Mouse (Mus musculus): Measurements from ENCODE around the gene Spaar. TPM values are rescaled to one million over a fixed set of nuclear protein-coding genes. Genes with fewer than 3 reads are reported as not detected.

The Spaar gene
- polyA plus RNA-seq, 1 experiment = 0.51 TPM

DNA sequence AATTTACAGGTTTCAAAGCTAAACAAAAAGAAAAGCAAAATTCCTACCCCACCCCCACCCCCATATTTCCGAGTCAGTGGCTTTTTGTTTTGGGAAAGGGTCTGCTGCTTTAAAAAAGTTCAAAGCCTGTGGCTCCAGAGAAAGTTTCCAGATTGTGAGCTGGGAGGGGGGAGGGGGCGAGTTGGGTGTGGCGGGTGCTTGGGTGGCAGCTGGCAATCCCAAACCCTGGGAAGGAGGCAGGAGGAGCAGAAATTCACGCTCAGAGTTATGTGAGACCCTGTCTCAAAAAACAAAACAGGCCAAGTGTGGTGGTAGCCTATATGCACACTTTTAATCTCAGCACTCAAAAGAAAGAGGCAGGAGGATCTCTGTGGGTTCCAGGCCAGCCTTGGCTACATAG is 12.8 kb downstream of the Spaar start:
- Histone ChIP-seq H3K27ac (ENCODE audit: insufficient read depth, low read length) (no peak overlapping the region), H3K27me3 (ENCODE audit: control insufficient read depth, insufficient read depth, low read length, poor library complexity, severe bottlenecking) (no peaks in the 10 kb centered on the region), H3K9me3 (replicated peaks; ENCODE audit: control insufficient read depth, insufficient read depth, low read length, poor library complexity, severe bottlenecking) (no peaks in the 10 kb centered on the region), H3K4me3 (ENCODE audit: low read depth, low read length) (no peak overlapping the region), H3K4me1 (ENCODE audit: control insufficient read depth, insufficient read depth, low read length) (peaks cover 2% of the 10 kb centered on the region), H3K36me3 (ENCODE audit: control insufficient read depth, insufficient read depth, low read length, poor library complexity, severe bottlenecking) (no peaks in the 10 kb centered on the region), H3K9ac (ENCODE audit: low read depth, poor library complexity, severe bottlenecking) (no peak overlapping the region)
- TF ChIP-seq CTCF (IDR thresholded peaks at IDR 0.05; ENCODE audit: low read depth, low read length) (no peak), EP300 (IDR thresholded peaks at IDR 0.05; ENCODE audit: insufficient read depth, low read depth, low read length) (no peak)

GRCm38 (mm10) chr4:43743099-43743498 is 13.3 kb downstream of the Spaar start:
- no peaks in the 10 kb centered on the region for H3K36me3 ChIP-seq (ENCODE audit: control insufficient read depth, insufficient read depth, low read length, poor library complexity, severe bottlenecking)
- no peaks in the 10 kb centered on the region for H3K27me3 ChIP-seq (ENCODE audit: control insufficient read depth, insufficient read depth, low read length, poor library complexity, severe bottlenecking)
- H3K27ac ChIP-seq (ENCODE audit: insufficient read depth, low read length) = no peak overlapping the region
- H3K9ac ChIP-seq (ENCODE audit: low read depth, poor library complexity, severe bottlenecking) = no peak overlapping the region
- no peaks in the 10 kb centered on the region for H3K9me3 ChIP-seq (replicated peaks; ENCODE audit: control insufficient read depth, insufficient read depth, low read length, poor library complexity, severe bottlenecking)
- peaks cover 2% of the 10 kb centered on the region for H3K4me1 ChIP-seq (ENCODE audit: control insufficient read depth, insufficient read depth, low read length)
- TF ChIP-seq CTCF (IDR thresholded peaks at IDR 0.05; ENCODE audit: low read depth, low read length) (no peak), EP300 (IDR thresholded peaks at IDR 0.05; ENCODE audit: insufficient read depth, low read depth, low read length) (no peak), POLR2A (IDR thresholded peaks at IDR 0.05; ENCODE audit: insufficient read depth, low read length) (no peak)
- no peak overlapping the region for H3K4me3 ChIP-seq (ENCODE audit: low read depth, low read length)

- peaks cover 2% of the 10 kb centered on the region for H3K4me1 ChIP-seq (ENCODE audit: control insufficient read depth, insufficient read depth, low read length)
- H3K27ac ChIP-seq (ENCODE audit: insufficient read depth, low read length) = no peak overlapping the region
- TF ChIP-seq EP300 (IDR thresholded peaks at IDR 0.05; ENCODE audit: insufficient read depth, low read depth, low read length) (no peak), POLR2A (IDR thresholded peaks at IDR 0.05; ENCODE audit: insufficient read depth, low read length) (no peak), CTCF (IDR thresholded peaks at IDR 0.05; ENCODE audit: low read depth, low read length) (no peak)
- no peaks in the 10 kb centered on the region for H3K9me3 ChIP-seq (replicated peaks; ENCODE audit: control insufficient read depth, insufficient read depth, low read length, poor library complexity, severe bottlenecking)
- no peaks in the 10 kb centered on the region for H3K36me3 ChIP-seq (ENCODE audit: control insufficient read depth, insufficient read depth, low read length, poor library complexity, severe bottlenecking)
- H3K9ac ChIP-seq (ENCODE audit: low read depth, poor library complexity, severe bottlenecking) = no peak overlapping the region
- H3K4me3 ChIP-seq (ENCODE audit: low read depth, low read length) = no peak overlapping the region
- H3K27me3 ChIP-seq (ENCODE audit: control insufficient read depth, insufficient read depth, low read length, poor library complexity, severe bottlenecking) = no peaks in the 10 kb centered on the region
Measured at GRCm38 (mm10) chr4:43745187-43745586, 15.4 kb downstream of the Spaar start.

DNA sequence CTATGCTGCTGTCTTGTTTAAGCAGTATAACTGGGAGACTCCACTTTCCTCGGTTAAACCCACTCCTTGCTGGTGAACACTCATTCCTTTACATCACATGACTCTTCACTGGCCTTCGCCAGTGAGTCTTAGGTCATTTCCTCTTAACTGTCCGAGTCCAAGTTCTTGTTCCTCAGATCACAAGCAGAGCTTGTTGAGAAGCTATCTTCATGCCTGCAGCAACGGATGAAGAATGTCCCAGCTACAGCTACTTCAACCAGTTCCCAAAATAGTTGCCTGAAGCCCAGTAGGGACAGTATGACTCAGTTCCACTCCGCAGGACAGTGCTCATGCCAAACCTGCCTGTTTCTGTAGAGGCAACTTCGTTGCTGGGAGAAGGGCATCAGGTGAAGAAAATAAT is 27.4 kb downstream of the Spaar start:
- Histone ChIP-seq H3K36me3 (ENCODE audit: control insufficient read depth, insufficient read depth, low read length, poor library complexity, severe bottlenecking) (no peaks in the 10 kb centered on the region), H3K27me3 (ENCODE audit: control insufficient read depth, insufficient read depth, low read length, poor library complexity, severe bottlenecking) (no peaks in the 10 kb centered on the region), H3K4me3 (ENCODE audit: low read depth, low read length) (no peak overlapping the region), H3K27ac (ENCODE audit: insufficient read depth, low read length) (no peak overlapping the region), H3K9ac (ENCODE audit: low read depth, poor library complexity, severe bottlenecking) (no peak overlapping the region), H3K9me3 (replicated peaks; ENCODE audit: control insufficient read depth, insufficient read depth, low read length, poor library complexity, severe bottlenecking) (no peaks in the 10 kb centered on the region), H3K4me1 (ENCODE audit: control insufficient read depth, insufficient read depth, low read length) (no peaks in the 10 kb centered on the region)
- no peak for TF ChIP-seq CTCF (IDR thresholded peaks at IDR 0.05; ENCODE audit: low read depth, low read length)
- TF ChIP-seq POLR2A (IDR thresholded peaks at IDR 0.05; ENCODE audit: insufficient read depth, low read length) = no peak
- no peak for TF ChIP-seq EP300 (IDR thresholded peaks at IDR 0.05; ENCODE audit: insufficient read depth, low read depth, low read length)

DNA sequence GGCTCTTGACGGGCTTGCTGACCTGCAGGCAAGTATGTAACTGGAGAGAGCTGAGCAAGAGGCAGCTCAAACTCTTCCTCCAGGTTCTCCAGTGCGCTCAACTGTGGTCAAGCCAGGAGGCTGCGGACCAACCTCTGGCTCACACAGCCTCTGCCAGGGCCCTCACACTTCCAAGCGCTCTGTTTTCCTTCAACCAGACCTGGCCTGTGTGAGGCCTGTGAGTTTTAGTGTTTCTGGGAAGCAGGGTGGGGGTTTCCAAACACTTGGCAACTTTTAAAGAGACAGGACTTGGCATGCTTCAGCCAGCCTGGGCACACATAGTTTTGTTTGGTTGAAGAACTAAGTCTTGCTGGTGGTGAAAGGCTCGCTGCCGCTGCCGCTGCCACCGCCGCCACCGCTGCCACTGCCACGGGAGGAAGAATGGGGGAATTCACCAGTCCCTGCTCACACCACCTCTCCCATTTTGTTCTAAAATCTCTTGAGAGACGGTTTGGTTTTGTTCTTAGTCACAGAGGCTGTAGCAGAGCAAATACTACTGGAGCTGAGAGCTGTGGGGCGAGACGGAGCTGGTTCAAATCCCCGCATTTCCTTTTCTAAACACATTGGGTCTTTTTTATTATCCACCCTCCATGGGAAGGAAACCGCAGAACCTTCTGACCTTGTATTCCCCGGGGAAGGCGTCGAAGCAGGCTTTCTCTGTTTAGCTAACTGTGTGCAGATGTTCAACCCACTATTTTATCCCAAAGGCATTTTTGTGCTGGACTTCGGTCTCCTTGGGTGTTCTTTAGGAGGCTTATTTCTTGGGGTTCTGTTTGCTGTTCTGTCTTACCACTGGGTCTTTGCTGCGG is 30.0 kb downstream of the Spaar start:
- Histone ChIP-seq H3K4me3 (ENCODE audit: low read depth, low read length) (no peak overlapping the region), H3K27ac (ENCODE audit: insufficient read depth, low read length) (no peak overlapping the region)
- no peak for TF ChIP-seq EP300 (IDR thresholded peaks at IDR 0.05; ENCODE audit: insufficient read depth, low read depth, low read length)
- TF ChIP-seq CTCF (IDR thresholded peaks at IDR 0.05; ENCODE audit: low read depth, low read length) = no peak
- TF ChIP-seq POLR2A (IDR thresholded peaks at IDR 0.05; ENCODE audit: insufficient read depth, low read length) = no peak

GRCm38 (mm10) chr4:43760460-43760859 is 30.6 kb downstream of the Spaar start:
- TF ChIP-seq CTCF (IDR thresholded peaks at IDR 0.05; ENCODE audit: low read depth, low read length) (peak; percentile 74), EP300 (IDR thresholded peaks at IDR 0.05; ENCODE audit: insufficient read depth, low read depth, low read length) (no peak), POLR2A (IDR thresholded peaks at IDR 0.05; ENCODE audit: insufficient read depth, low read length) (no peak)
- Histone ChIP-seq H3K27ac (ENCODE audit: insufficient read depth, low read length) (no peak overlapping the region), H3K27me3 (ENCODE audit: control insufficient read depth, insufficient read depth, low read length, poor library complexity, severe bottlenecking) (no peaks in the 10 kb centered on the region)

More for the DNA sequence above, 30.0 kb downstream of the Spaar start:
- Histone ChIP-seq H3K36me3 (ENCODE audit: control insufficient read depth, insufficient read depth, low read length, poor library complexity, severe bottlenecking) (no peaks in the 10 kb centered on the region), H3K9me3 (replicated peaks; ENCODE audit: control insufficient read depth, insufficient read depth, low read length, poor library complexity, severe bottlenecking) (no peaks in the 10 kb centered on the region), H3K4me1 (ENCODE audit: control insufficient read depth, insufficient read depth, low read length) (no peaks in the 10 kb centered on the region), H3K9ac (ENCODE audit: low read depth, poor library complexity, severe bottlenecking) (no peak overlapping the region), H3K27me3 (ENCODE audit: control insufficient read depth, insufficient read depth, low read length, poor library complexity, severe bottlenecking) (no peaks in the 10 kb centered on the region)

More at GRCm38 (mm10) chr4:43760460-43760859, 30.6 kb downstream of the Spaar start:
- no peak overlapping the region for H3K9ac ChIP-seq (ENCODE audit: low read depth, poor library complexity, severe bottlenecking)
- H3K36me3 ChIP-seq (ENCODE audit: control insufficient read depth, insufficient read depth, low read length, poor library complexity, severe bottlenecking) = no peaks in the 10 kb centered on the region
- no peak overlapping the region for H3K4me3 ChIP-seq (ENCODE audit: low read depth, low read length)
- H3K4me1 ChIP-seq (ENCODE audit: control insufficient read depth, insufficient read depth, low read length) = no peaks in the 10 kb centered on the region
- H3K9me3 ChIP-seq (replicated peaks; ENCODE audit: control insufficient read depth, insufficient read depth, low read length, poor library complexity, severe bottlenecking) = no peaks in the 10 kb centered on the region

Measured in ES-Bruce4 (cell line).